Mouse (Mus musculus) brain, embryonic 14.5 days (tissue): ENCODE measurements at regions not wholly inside any gene's neighbourhood (a gene's known extent, or its start where the extent isn't known, plus 50 kb on each side); places are given as distances from the start of the nearest gene placed in this dataset.

Experiments used
- CTCF ChIP-seq: fragments of 200-500 bp; IDR thresholded peaks from 2 replicates; pipeline ENCODE4 v1.5.1; 2012; ENCODE audit warnings: inconsistent platforms, mild to moderate bottlenecking, moderate library complexity, borderline replicate concordance; ENCODE audit not compliant: insufficient read depth, insufficient read length; ENCODE audit errors: extremely low read depth
- POLR2A ChIP-seq: fragments of 200-500 bp; IDR thresholded peaks from 2 replicates; pipeline ENCODE4 v1.6.1; 2012; ENCODE audit warnings: mild to moderate bottlenecking, inconsistent platforms, borderline replicate concordance; ENCODE audit not compliant: poor library complexity, insufficient read depth, insufficient read length, severe bottlenecking; ENCODE audit errors: extremely low read depth

DNA sequence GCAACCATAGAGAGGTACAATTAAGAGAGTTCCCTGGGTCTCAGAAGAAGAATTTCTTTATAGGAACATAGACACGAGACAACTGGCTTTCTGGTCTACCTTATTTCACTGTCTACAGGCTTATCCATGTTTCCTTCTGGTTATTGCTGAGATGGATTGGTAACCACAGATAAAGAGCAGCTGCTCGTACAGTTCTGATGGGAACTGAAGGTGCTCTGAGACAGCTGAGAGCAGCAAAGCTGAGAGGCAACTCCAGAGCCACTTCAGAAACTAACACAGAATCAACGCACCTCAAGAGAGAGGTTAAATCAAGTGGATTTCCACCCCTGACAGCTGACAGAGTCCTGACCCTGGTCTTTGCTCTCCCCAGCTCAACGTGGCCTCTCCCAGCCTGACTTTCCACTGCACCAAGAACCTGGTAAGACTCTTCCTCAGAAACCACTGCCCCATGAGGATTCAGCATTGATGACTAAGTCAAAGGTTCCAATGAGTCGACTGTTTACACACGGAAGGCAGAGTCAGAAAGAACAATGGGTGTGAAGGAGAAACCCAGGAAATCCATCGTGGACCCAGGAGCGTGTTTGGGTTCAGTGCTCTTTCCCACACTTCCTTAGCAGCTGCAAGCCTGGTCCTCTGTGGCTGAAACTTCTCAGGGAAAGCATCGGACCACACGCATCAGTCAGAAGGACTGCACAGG, 97.7 kb downstream of the Asb7 start:
- TF ChIP-seq CTCF (no peak), POLR2A (no peak)
